Mouse (Mus musculus): Measurements from ENCODE around the gene Mt3. TPM values are rescaled to one million over a fixed set of nuclear protein-coding genes. Genes with fewer than 3 reads are reported as not detected.
A peak's percentile ranks its signal among the peaks of the same experiment; 100 is the strongest.

Mt3 gene
- polyA plus RNA-seq, 1 experiment = 3.3 TPM

DNA sequence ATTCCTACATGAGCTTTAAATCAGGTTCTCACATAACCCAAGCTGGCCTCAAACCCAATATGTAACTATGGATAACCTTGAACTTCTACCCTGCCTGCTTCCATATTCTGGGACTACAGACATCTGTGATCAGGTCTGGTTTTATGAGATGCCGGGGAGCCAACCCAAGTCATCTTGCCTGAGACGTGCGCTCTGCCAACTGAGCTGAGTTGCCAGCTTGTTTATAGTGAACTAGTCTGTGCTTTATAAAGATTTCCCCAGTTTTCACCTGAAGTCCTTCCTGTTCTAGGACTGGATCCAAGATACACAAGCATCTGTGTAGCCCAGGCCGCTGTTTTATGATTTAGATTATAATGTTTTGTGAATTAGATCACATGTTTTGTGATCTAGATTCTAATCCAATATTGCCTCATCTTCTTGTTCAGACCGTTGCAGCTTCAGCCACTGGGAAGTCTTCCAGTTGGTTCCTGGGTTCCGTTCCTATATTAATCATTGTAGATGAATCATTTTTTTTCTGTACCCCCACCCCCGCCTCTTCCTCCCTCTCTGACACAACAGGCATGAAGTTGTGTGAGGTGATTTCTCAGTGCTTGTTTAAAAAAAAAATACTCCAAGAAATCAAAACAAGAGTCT is 42.3 kb downstream of the Mt3 start:
- H3K27ac ChIP-seq (ENCODE audit: insufficient read depth, low read length) = peak overlapping the region; percentile 15
- peaks cover 4% of the 10 kb centered on the region; the same call in 1 of the 2 replicates for H3K4me1 ChIP-seq (ENCODE audit: control insufficient read depth, insufficient read depth, low read length)
- H3K4me3 ChIP-seq (ENCODE audit: insufficient read depth, low read length) = no peak overlapping the region
- no peak for TF ChIP-seq CTCF (IDR thresholded peaks at IDR 0.05; ENCODE audit: borderline replicate concordance, insufficient read depth, low read length)
- no peak for TF ChIP-seq POLR2A (IDR thresholded peaks at IDR 0.05; ENCODE audit: low read depth, low read length)

DNA sequence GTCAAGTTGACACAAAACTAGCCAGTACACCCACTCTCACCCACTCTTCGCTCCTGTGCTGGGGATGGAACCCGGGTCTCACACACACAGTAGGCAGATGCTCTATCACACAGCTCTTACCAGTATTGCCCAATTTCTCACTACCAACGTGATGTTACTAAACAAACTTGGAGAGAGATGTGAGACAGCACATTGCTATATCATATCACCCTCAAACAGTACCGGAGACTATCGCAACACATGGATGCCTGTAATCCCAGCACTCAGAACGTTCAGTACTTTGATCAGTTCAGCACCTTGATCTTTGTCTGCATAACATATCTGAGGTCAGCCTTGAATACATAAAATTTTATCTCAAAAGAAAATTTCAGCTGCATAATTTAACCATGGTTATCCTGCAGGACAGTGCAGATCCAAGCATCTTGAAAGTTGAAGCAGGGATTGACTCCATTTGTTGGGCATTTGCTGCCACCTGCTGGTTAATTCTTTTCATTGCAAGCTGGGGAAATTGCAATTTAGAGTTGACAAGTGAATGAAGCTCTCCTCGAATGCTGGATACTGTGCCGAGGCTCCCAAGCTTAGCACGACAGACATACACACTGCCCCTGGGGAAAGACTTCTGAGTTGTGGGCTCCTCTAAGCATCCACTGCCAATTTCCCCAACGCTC is 46.9 kb downstream of the Mt3 start:
- no peak for TF ChIP-seq CTCF (IDR thresholded peaks at IDR 0.05; ENCODE audit: borderline replicate concordance, insufficient read depth, low read length)
- TF ChIP-seq POLR2A (IDR thresholded peaks at IDR 0.05; ENCODE audit: low read depth, low read length) = no peak
- no peak overlapping the region for H3K27ac ChIP-seq (ENCODE audit: insufficient read depth, low read length)
- peaks cover 2% of the 10 kb centered on the region; the same call in 1 of the 2 replicates for H3K4me1 ChIP-seq (ENCODE audit: control insufficient read depth, insufficient read depth, low read length)
- no peak overlapping the region for H3K4me3 ChIP-seq (ENCODE audit: insufficient read depth, low read length)

Other genes with a start within 250 kb of the Mt3 start
- 91.0 and 96.3 TPM in 2 replicates for gene Amfr, start 139.8 kb upstream of the Mt3 start, polyA plus RNA-seq (2011; ENCODE audit: insufficient read length, low read depth, missing spikeins)
- gene Nudt21, start 115.6 kb upstream of the Mt3 start, polyA plus RNA-seq (2011; ENCODE audit: insufficient read length, low read depth, missing spikeins) = 108 and 120 TPM in 2 replicates
- gene Ogfod1, start 115.4 kb upstream of the Mt3 start, polyA plus RNA-seq (2011; ENCODE audit: insufficient read length, low read depth, missing spikeins) = 23.1 and 27.8 TPM in 2 replicates
- 4.7 and 8.7 TPM in 2 replicates for gene Bbs2, start 53.7 kb upstream of the Mt3 start, polyA plus RNA-seq (2011; ENCODE audit: insufficient read length, low read depth, missing spikeins)
- not detected in 2 replicates for gene Mt4, start 15.4 kb upstream of the Mt3 start, polyA plus RNA-seq (2011; ENCODE audit: insufficient read length, low read depth, missing spikeins)
- gene Mt2, start 20.1 kb downstream of the Mt3 start, polyA plus RNA-seq (2011; ENCODE audit: insufficient read length, low read depth, missing spikeins) = 199 and 340 TPM in 2 replicates
- gene Mt1, start 26.5 kb downstream of the Mt3 start, polyA plus RNA-seq (2011; ENCODE audit: insufficient read length, low read depth, missing spikeins) = 435 and 525 TPM in 2 replicates
- 58.2 and 65.0 TPM in 2 replicates for gene Nup93, start 62.0 kb downstream of the Mt3 start, polyA plus RNA-seq (2011; ENCODE audit: insufficient read length, low read depth, missing spikeins)
- gene Slc12a3, start 176.6 kb downstream of the Mt3 start, polyA plus RNA-seq (2011; ENCODE audit: insufficient read length, low read depth, missing spikeins) = 0.13 TPM in 1 of 2 replicates, not detected in the other
- gene Herpud1, start 233.8 kb downstream of the Mt3 start, polyA plus RNA-seq (2011; ENCODE audit: insufficient read length, low read depth, missing spikeins) = 93.3 and 103 TPM in 2 replicates

All from embryonic fibroblast, embryonic 13.5 days (primary cell).